Mouse (Mus musculus): ENCODE data around the gene Atp1a1. TPM values are rescaled to one million over a fixed set of nuclear protein-coding genes. Genes with fewer than 3 reads are reported as not detected.

Gene Atp1a1
- polyA plus RNA-seq, 1 experiment from 2014 or later = 294 TPM

DNA sequence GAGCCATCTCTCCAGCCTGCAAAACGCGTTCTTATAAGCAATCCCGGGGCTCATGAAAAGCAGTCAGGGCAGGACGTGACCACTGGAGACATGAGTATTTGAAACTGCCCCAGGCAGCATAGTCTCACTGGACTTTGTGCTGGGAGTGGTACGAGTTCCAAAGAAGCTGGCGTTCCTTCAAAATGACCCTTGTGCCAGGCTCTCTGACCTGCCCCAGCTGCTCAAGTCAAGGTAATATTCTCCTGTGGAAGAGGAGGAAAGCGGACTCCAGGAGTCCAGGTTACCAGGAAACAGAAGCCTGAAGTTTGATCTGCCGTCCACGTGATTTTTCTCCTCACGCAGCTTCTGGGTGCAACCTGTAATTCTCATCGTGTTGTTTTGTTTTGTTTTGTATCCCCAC, 77.9 kb downstream of the Atp1a1 start:
- H3K36me3 ChIP-seq = no peaks in the 10 kb centered on the region
- WGBS = 85% methylated on average over 11 of the region's 11 CpGs
- H3K4me2 ChIP-seq = no peak overlapping the region
- ATAC-seq (ENCODE audit: insufficient number of reproducible peaks, low FRiP score) = no peak
- no peaks in the 10 kb centered on the region for H3K9me3 ChIP-seq (replicated peaks)
- H3K27me3 ChIP-seq (replicated peaks) = no peaks in the 10 kb centered on the region
- H3K9ac ChIP-seq = no peak overlapping the region
- H3K27ac ChIP-seq (ENCODE audit: poor library complexity, severe bottlenecking) = no peak overlapping the region
- H3K4me1 ChIP-seq (replicated peaks) = peaks cover 37% of the 10 kb centered on the region
- no peak overlapping the region for H3K4me3 ChIP-seq

Other genes starting within 250 kb of the Atp1a1 start
- 46.6 and 46.8 TPM in 2 replicates for gene Igsf3, start 227.6 kb downstream of the Atp1a1 start, polyA plus RNA-seq (2016; fragmentation: Nextera tagmentation; extraction: Ambion mirVana)
- 0.32 and 0.62 TPM in 2 replicates for gene Mab21l3, start 244.3 kb upstream of the Atp1a1 start, polyA plus RNA-seq (2016; fragmentation: Nextera tagmentation; extraction: Ambion mirVana)

All from heart, embryonic 12.5 days (tissue).